Mouse (Mus musculus) liver, embryonic 14.5 days (tissue): ENCODE data around the gene Med4.

ENCODE experiments used
- CTCF ChIP-seq: IDR thresholded peaks from 2 replicates; pipeline ENCODE4 v1.5.1; 2016; ENCODE audit warnings: antibody characterized with exemption, low read depth, control low read depth
- EP300 ChIP-seq: IDR thresholded peaks from 2 replicates; pipeline ENCODE4 v1.6.1; 2016; ENCODE audit warnings: antibody characterized with exemption, low read depth

DNA sequence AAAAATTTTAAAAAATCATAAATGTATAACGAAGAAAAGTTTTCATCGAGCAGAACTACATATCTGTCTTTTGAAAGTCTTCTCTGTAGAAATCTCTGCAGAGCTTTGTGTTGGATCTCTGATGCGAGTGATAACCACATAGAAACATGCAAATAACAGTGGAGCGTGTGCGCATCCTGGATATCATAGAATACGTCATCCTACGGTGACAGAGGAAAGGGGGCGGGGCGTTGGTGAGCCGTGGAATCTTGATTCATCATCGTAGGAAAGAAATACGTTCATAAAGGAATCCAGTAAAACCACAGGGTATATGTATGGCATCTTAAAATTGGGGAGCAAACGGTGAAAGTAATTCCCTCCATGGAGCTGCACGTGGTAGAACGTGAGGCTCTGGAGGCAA lies 2.6 kb upstream of the Med4 start:
- TF ChIP-seq EP300 (no peak), CTCF (no peak)
